Mouse (Mus musculus): Measurements from ENCODE around the gene Arnt.
"Not testable (repeated sequence)": the region's sequence is repeated elsewhere in the genome, so short reads cannot be mapped to it uniquely, and the experiment has no call there.

The Arnt gene

DNA sequence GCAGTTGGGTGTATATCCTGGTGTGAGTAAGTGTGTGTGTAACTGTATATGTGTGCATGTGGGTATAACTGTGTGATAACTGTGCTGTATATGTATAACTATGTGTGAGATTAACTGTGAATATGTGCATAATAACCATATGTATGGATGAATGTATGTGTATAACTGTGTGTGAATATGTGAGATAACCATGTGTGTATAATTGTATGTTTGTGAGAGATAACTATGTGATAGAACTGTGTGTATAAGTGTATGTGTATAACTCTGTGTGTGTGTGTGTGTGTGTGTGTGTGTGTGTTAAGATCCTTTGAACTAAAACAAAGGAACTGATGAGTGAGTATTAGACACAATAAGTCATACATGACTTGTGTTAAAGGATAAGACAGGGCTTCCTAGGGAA is 91.9 kb downstream of the Arnt start:
- in situ Hi-C loops (cut with MboI, MseI): no loop called here

DNA sequence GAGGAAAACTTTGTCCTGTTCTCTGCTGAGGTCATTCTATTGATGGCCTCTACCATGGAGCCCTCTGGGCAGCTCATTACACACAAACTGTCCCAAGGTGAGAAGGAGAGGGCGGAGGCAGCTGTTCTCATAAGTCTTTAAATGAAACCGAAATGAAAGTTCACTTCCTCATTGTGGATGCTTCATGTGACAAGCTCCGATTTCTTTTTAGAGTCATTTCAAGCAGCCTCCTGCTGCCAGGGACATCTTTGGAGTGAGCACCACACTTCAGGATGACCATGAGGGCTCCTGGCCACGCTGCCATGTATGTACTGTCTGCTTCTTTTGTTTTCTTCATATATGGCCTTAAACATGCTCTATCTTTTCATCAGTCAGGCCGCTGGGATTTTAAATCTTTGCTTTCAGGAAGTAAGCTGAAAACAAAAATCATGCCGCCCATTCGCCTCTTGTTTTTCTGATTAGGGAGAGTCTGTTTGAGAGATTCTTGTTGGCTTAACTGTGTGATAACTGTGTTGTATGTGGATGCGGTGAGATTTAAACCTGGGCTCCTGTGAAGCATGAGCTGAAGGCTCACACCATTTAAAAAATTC is 92.5 kb downstream of the Arnt start, which contains the start of gene Ctss:
Gene Ctss (plus strand): TSS at position 165 of the 590 bp plus-strand sequence.
- in situ Hi-C loops (cut with MboI, MseI): no loop called here

DNA sequence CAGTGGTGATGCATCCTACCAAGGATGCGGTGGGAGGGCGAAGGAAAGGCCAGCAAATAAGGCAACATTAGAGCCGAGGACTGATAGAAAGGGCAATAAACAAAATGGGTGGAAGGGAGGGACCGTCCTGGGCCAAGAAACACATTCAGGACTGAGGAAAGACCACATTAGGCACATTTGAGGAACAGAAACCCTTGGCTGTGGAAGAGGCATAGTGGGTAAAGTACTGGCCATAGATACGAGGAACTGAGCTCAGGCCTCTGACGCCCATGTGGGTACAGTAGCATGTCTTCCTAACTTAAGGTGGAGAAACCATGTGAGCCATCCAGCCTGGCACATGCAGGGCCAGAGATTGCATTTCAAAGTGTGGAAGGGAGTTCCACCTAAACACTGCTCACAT is 95.6 kb downstream of the Arnt start:
- in situ Hi-C loops (cut with MboI, MseI): no loop called here

DNA sequence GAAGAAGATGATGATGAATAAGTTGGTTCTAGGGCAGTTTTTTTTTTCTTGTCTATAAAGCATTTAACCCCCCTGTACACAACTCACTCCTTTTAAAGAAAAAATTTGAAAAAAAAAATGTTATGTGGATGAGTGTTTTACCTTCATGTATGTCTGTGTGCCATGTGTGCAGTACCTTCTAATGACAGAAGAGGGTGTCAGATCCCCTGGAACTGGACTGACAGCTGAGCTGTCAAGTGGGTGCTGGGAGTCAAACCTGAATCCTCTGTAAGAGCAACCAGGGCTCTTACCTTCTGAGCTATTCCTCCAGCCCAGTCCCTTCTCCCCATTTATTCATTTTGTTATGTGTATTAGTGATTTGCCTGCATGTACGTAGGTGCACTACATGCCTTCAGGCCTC is 96.8 kb downstream of the Arnt start:
- in situ Hi-C loops (cut with MboI, MseI): no loop called here

DNA sequence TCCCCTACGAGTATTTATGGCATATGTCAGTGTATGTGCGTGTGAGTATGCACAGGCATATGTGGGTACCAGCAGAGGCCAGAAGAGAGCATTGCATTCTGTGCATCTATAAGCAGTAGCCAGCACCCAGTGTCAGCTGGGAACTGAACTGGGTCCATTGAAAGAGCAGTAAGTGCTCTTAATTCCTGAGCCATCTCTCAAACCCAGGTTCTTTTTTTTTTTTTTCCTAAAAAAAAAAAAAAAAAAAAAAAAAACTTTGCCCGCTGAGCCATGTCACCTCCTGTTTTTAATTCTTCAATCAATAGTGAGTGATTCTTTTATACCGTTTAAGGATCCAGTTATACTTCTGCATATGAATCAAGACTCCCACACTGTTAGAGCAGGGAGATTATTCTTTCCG is 99.2 kb downstream of the Arnt start:
- in situ Hi-C loops (cut with MboI, MseI): no loop called here

DNA sequence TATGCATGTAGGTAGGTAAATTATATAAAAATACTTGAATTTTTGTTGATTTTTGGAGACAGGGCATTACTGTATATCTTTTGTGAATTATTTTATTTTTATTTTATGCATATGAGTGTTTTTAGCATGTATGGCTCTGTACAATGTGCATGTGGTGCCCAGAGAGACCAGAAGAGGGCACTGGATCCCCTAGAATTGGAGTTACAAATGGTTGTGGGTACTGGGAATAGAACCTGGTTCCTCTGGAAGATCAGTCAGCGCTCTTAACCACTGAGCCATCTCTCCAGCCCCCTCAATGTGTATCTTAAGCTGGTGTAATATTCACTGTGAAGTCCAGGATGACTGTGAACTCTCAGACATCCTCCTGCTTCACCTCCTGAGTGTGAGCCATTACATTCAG is 100.7 kb downstream of the Arnt start:
- in situ Hi-C loops (cut with MboI, MseI): no loop called here

DNA sequence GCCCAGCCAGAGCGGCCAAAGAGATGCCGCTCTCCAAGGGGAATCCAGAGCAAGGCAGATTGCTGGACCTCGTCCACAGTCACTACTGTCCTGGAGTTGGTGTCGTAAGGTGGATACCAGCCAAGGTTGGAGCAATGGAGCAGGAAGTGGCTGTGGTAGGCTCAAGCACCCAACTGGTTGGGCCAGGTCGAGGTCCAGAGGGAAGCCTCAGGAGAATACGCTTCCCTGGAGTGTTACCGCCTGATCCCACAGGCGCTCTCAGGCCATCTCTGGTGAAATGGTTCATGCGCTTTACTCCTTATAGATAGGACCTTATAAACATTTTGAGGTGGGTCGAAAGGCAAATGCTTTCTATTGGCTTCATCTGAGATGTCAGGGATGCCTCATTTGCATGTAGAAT is 104.7 kb downstream of the Arnt start:
- in situ Hi-C loops (cut with MboI, MseI): no loop called here

DNA sequence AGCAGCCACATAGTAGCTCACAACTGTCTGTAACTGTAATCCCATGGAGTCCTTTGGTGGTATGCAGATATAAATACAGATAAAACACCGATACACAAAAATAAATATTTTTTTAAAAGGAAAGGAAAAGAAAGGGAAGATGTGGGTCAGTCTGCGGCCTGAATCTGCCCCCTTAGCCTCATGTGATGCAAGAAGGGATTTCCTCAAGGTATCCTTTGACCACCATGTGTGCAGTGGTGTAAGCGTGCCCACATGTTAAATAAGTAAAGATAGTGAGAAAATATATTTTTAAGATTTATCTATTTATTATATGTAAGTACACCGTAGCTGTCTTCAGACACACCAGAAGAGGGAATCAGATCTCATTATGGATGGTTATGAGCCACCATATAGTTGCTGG is 105.6 kb downstream of the Arnt start:
- in situ Hi-C loops (cut with MboI, MseI): no loop called here

DNA sequence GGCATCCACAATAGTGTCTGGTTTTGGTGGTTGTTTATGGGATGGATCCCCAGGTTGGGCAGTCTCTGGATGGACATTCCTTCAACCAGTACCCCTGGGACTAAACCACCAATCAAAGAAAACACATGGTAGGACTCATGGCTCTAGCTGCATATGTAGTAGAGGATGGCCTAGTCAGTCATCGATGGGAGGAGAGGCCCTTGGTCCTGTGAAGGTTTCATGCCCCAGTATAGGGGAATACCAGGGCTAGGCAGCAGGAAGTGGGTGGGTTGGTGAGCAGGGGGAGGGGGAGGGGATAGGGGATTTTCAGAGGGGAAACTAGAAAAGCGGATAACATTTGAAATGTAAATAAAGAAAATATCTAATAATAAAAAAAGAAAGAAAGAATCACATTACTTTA is 107.0 kb downstream of the Arnt start:
- in situ Hi-C loops (cut with MboI, MseI): not testable (repeated sequence)

DNA sequence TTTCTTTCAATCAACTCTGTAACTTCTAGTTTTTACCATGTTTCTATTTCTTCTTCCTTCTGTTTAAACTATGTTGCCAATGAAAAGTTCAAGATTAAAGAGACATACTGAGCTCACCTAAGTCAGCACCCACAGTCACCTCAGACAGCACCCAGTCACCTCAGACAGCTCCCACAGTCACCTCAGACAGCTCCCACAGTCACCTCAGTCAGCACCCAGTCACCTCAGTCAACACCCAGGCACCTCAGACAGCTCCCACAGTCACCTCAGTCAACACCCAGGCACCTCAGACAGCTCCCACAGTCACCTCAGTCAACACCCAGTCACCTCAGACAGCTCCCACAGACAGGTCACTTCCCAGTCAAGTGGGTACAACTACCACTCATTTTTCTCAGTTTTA is 108.0 kb downstream of the Arnt start:
- in situ Hi-C loops (cut with MboI, MseI): no loop called here

DNA sequence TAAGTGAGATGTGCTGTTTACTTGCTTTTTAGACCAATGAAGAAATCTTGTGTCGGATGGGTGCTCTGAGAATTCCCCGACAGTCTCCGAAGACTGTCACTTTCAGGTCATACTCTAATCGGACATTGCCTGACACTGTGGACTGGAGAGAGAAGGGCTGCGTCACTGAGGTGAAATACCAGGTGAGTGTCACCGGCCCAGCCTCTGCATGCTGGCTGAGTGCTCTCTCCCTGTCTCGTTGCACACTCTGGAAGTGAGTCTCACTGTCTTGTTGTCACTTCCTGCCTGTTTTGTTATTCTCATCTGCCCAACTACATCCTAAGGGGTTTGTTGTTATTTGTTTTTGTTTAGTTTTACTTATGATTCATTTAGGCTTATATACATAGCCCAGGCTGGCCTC is 108.8 kb downstream of the Arnt start:
- in situ Hi-C loops (cut with MboI, MseI): no loop called here
